32 mouse cellular contexts compared by ENCODE assay signal in genomic region chr19:6023930-6024329, GRCm38 (mm10). TPM values are rescaled to one million over a fixed set of nuclear protein-coding genes. Genes with fewer than 3 reads are reported as not detected.
DNase-seq lines count a peak whose midpoint lies in the region; ATAC-seq and TF ChIP-seq lines count a peak whose summit lies in the region.
"Had no signal": no experiment of that assay in that cellular context is flagged by ENCODE, and none has a peak within 500 bp of the region (broad histone marks: within the 10 kb centered on the region; RNA-seq: fewer than 3 reads in every experiment).

No protein-coding gene starts in this region.

- H3K4me2 ChIP-seq in lung, postnatal 0 days (replicated peaks; ENCODE audit: low read depth, low read length): 0 out of 2 replicates have a peak overlapping the region, but pooled peaks have one; percentile 3
- H3K4me2 ChIP-seq: embryonic facial prominence, embryonic 12.5 days; forebrain, embryonic 15.5 days; heart, embryonic 12.5 days; hindbrain, embryonic 15.5 days; limb, embryonic 15.5 days; liver, embryonic 15.5 days; stomach, embryonic 15.5 days had no signal

- H3K9me3 ChIP-seq in lung, postnatal 0 days (ENCODE audit: low read length): no peaks in the 10 kb centered on the region
- H3K9me3 ChIP-seq: embryonic facial prominence, embryonic 12.5 days; forebrain, embryonic 10.5 days; forebrain, embryonic 15.5 days; heart, embryonic 12.5 days; hindbrain, embryonic 15.5 days; limb, embryonic 10.5 days; limb, embryonic 15.5 days; liver, embryonic 15.5 days; stomach, embryonic 15.5 days had no signal

- no peak for TF ChIP-seq CTCF in lung, postnatal 0 days (IDR thresholded peaks at IDR 0.05)

- 68% methylated on average over 7 of the region's 7 CpGs for WGBS in lung, postnatal 0 days

- H3K27ac ChIP-seq in lung, postnatal 0 days (ENCODE audit: low read length): no peak overlapping the region
- H3K27ac ChIP-seq: embryonic facial prominence, embryonic 12.5 days; forebrain, embryonic 10.5 days; forebrain, embryonic 15.5 days; heart, adult 2 months; hindbrain, embryonic 15.5 days; kidney, postnatal 0 days; limb, embryonic 10.5 days; limb, embryonic 15.5 days; liver, embryonic 15.5 days; macrophage; stomach, embryonic 15.5 days had no signal

- no peak overlapping the region for H3K4me3 ChIP-seq in lung, postnatal 0 days (ENCODE audit: low read depth, low read length)
- H3K4me3 ChIP-seq: embryonic facial prominence, embryonic 12.5 days; forebrain, embryonic 10.5 days; forebrain, embryonic 15.5 days; heart, adult 2 months; heart, embryonic 12.5 days; hindbrain, embryonic 15.5 days; limb, embryonic 10.5 days; limb, embryonic 15.5 days; liver, embryonic 15.5 days; stomach, embryonic 15.5 days had no signal

- ATAC-seq in lung, postnatal 0 days: no peak
- ATAC-seq: activated CD4-positive, CD25-positive, alpha-beta regulatory T cell, adult 4 months; forebrain, embryonic 15.5 days had no signal

- no peak for DNase-seq in lung, postnatal 0 days (ENCODE audit: low spot score)
- DNase-seq in lung, postnatal 10 days: no peak
- peak; percentile 87 to 91 for DNase-seq in adrenal gland, adult (ENCODE audit: inconsistent age in 2 of 2, low spot score in 1 of 2)
- peak; percentile 81 for DNase-seq in adrenal gland, adult 8-10 months
- peak; percentile 55 for DNase-seq in testis, postnatal 10 days (ENCODE audit: low spot score)
- DNase-seq in frontal cortex, postnatal 10 days (ENCODE audit: low spot score in 2 of 2): no peak
- DNase-seq in left cerebral cortex, adult 11 months (ENCODE audit: low spot score): no peak
- DNase-seq: B cell, adult 2 months; cerebellum, adult 11-12 months; cerebellum, adult 9-11 months; embryo, embryonic 11 days; heart, adult 2 months; kidney, adult 2 months; layer of hippocampus, postnatal 36 days; lung, embryonic 14.5 days; midbrain, embryonic 14.5 days; retina, postnatal 1 day; right cerebral cortex, postnatal 14 days; thymus, adult 18-20 months; thymus, postnatal 25 days had no signal

- H3K4me1 ChIP-seq in lung, postnatal 0 days (ENCODE audit: insufficient read depth, low read depth, low read length): no peaks in the 10 kb centered on the region
- H3K4me1 ChIP-seq: embryonic facial prominence, embryonic 12.5 days; forebrain, embryonic 15.5 days; heart, embryonic 12.5 days; hindbrain, embryonic 15.5 days; limb, embryonic 10.5 days; limb, embryonic 15.5 days; stomach, embryonic 15.5 days had no signal

- no peaks in the 10 kb centered on the region for H3K36me3 ChIP-seq in lung, postnatal 0 days (ENCODE audit: insufficient read depth, low read length)
- H3K36me3 ChIP-seq: embryonic facial prominence, embryonic 12.5 days; forebrain, embryonic 10.5 days; forebrain, embryonic 15.5 days; heart, embryonic 12.5 days; hindbrain, embryonic 15.5 days; limb, embryonic 10.5 days; limb, embryonic 15.5 days; liver, embryonic 15.5 days; stomach, embryonic 15.5 days had no signal

- H3K27me3 ChIP-seq in lung, postnatal 0 days (replicated peaks; ENCODE audit: insufficient read depth, low read length): no peaks in the 10 kb centered on the region
- H3K27me3 ChIP-seq: forebrain, embryonic 15.5 days; hindbrain, embryonic 15.5 days; limb, embryonic 15.5 days; stomach, embryonic 15.5 days had no signal

- H3K9ac ChIP-seq in lung, postnatal 0 days (replicated peaks; ENCODE audit: low read depth): no peak overlapping the region
- H3K9ac ChIP-seq: embryonic facial prominence, embryonic 12.5 days; forebrain, embryonic 15.5 days; heart, embryonic 12.5 days; hindbrain, embryonic 15.5 days; limb, embryonic 15.5 days; liver, embryonic 15.5 days; lung, embryonic 14.5 days; stomach, embryonic 15.5 days had no signal

- TF ChIP-seq EP300 in lung, postnatal 0 days (IDR thresholded peaks at IDR 0.05): no peak

RNA-seq across cellular contexts. Expression of gene Capn1, which starts 8.2 kb away (rescaled TPM):
- 11.9 and 14.3 TPM in 2 replicates for polyA plus RNA-seq in lung, postnatal 0 days (2015; fragmentation: Nextera tagmentation; extraction: Ambion mirVana)
- 10 to 100 TPM; 40.6 to 54.1 (median 47.3) TPM for total RNA-seq in adrenal gland, adult 8-10 months (2022)

RNA-seq across cellular contexts. Expression of gene Syvn1, which starts 22.4 kb away (rescaled TPM):
- 16.3 and 18.7 TPM in 2 replicates for polyA plus RNA-seq in lung, postnatal 0 days (2015; fragmentation: Nextera tagmentation; extraction: Ambion mirVana)
- total RNA-seq in adrenal gland, adult 8-10 months (2022): 10 to 100 TPM; 59.6 to 78.9 (median 62.2) TPM

RNA-seq across cellular contexts. Expression of gene Mrpl49, which starts 33.7 kb away (rescaled TPM):
- 36.7 and 37.6 TPM in 2 replicates for polyA plus RNA-seq in lung, postnatal 0 days (2015; fragmentation: Nextera tagmentation; extraction: Ambion mirVana)
- 10 to 100 TPM; 52.0 to 61.8 (median 59.6) TPM for total RNA-seq in adrenal gland, adult 8-10 months (2022)

RNA-seq across cellular contexts. Expression of gene Fau, which starts 33.7 kb away (rescaled TPM):
- 784 and 827 TPM in 2 replicates for polyA plus RNA-seq in lung, postnatal 0 days (2015; fragmentation: Nextera tagmentation; extraction: Ambion mirVana)
- total RNA-seq in adrenal gland, adult 8-10 months (2022): 1,000 to 10,000 TPM; 1,027 to 1,106 (median 1,086) TPM

RNA-seq across cellular contexts. Expression of gene Znhit2, which starts 37.1 kb away (rescaled TPM):
- 31.2 and 33.9 TPM in 2 replicates for polyA plus RNA-seq in lung, postnatal 0 days (2015; fragmentation: Nextera tagmentation; extraction: Ambion mirVana)
- 10 to 100 TPM; 31.6 to 43.1 (median 34.6) TPM for total RNA-seq in adrenal gland, adult 8-10 months (2022)

Comparison
In these comparisons a context has a peak if more than half of its experiments do, and no peak if none do; other contexts are left out.
1. DNase-seq: peak in adrenal gland, adult (2 of 2), adrenal gland, adult 8-10 months (single experiment) and testis, postnatal 10 days (single experiment); none in lung, postnatal 0 days (single experiment), lung, postnatal 10 days (single experiment), frontal cortex, postnatal 10 days (0 of 2) and left cerebral cortex, adult 11 months (single experiment).